Mouse (Mus musculus): ENCODE results near the gene Fzr1.

GRCm38 (mm10) chr10:81408871-81409291 is 30.6 kb upstream of the Fzr1 start:
- TF ChIP-seq CTCF (IDR thresholded peaks at IDR 0.05; ENCODE audit: low read depth, low read length) (no peak), POLR2A (IDR thresholded peaks at IDR 0.05; ENCODE audit: insufficient read depth, low read length) (no peak), EP300 (IDR thresholded peaks at IDR 0.05; ENCODE audit: insufficient read depth, low read depth, low read length) (no peak)
